Mouse (Mus musculus): ENCODE measurements around the gene Notch4.

DNA sequence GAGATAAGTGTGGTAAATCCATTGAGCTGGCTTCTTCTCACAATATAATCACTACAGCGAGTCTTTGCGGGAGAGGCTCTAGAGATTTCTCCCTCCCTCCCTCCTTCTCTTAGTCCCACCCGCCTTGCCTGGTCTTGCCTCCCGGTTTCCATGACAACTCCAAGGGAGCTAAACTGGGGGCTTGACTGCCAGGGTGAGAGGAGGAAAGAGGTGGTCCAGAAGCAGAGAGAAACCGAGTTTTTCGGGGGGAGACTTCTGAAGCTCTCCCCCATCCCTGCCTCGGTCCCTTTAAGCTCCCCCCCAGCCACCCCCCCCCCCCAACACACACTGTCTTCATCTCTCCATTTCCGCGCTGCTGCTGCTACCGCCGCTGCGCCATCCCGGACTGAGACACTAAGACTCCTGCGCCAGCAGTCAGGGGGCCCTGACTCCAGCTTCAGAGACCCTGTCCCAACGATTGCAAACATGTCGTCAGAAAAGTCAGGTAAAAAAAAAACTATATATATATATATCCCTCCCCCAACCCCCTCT, 65.2 kb downstream of the Notch4 start, which contains the start of gene Prrt1:
- no peak for TF ChIP-seq POLR2A (IDR thresholded peaks at IDR 0.05; ENCODE audit: low read depth, low read length)
- no peak for TF ChIP-seq CTCF (IDR thresholded peaks at IDR 0.05; ENCODE audit: borderline replicate concordance, insufficient read depth, low read length)

Data from embryonic fibroblast, embryonic 13.5 days (primary cell).